Mouse (Mus musculus): Measurements from ENCODE around the gene Tmem208. TPM values are rescaled to one million over a fixed set of nuclear protein-coding genes. Genes with fewer than 3 reads are reported as not detected.
A peak's percentile ranks its signal among the peaks of the same experiment; 100 is the strongest.
"Not testable (repeated sequence)": the region's sequence is repeated elsewhere in the genome, so short reads cannot be mapped to it uniquely, and the experiment has no call there.

Tmem208 gene
- total RNA-seq (2014; fragmentation: Nextera tagmentation) (86.9 and 175 TPM in 2 replicates), total RNA-seq (2017) (46.9 and 64.6 TPM in 2 replicates)

DNA sequence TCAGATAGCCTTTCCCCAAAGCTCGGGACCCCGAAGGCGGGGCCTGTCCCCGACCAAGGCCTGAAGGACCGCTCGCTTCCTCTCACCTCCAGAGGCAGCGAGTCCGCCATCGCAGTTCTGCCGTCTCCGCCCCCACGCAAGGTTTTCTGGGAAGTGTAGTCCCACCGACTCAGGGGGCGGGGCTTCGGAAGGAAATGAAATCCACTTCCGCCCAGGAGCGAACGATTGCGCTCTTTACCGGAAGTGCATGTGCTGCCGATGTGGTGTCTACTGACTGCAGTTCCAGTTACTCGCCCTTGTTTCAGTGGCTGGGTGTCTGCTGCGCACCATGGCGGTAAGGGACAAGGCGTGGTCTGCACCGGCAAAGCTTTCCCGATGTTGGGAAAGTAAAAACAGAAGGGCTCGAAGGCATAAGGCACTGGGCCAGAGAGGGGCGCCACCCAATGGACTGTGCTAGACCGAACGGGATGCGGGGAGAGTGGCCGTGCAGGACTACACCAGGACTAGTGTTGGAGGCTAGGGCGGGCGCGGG lies at the start of gene Tmem208, which contains the start of gene Lrrc29:
Tmem208 (plus strand) TSS at position 214 of the 532 bp plus-strand sequence.
Lrrc29 (minus strand) TSS at position 138 of the 532 bp plus-strand sequence.
- peak; percentile 86 for ATAC-seq (replicated peaks; ENCODE audit: low FRiP score, low TSS enrichment, poor library complexity, severe bottlenecking)

DNA sequence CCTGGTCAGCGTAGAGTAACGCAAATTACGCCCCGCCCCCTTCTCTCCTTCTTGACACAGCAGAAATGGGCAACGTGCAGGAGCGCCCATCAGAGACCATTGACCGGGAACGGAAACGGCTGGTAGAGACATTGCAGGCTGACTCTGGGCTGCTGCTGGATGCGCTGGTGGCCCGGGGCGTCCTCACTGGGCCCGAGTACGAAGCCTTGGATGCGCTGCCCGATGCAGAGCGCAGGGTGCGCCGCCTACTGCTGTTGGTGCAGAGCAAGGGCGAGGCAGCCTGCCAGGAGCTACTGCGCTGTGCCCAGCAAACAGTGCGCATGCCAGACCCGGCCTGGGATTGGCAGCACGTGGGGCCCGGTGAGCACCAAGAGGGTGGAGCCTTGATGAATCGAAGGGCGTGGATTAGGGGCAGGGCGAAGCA lies 47.2 kb upstream of the Tmem208 start:
- peak; percentile 83 for ATAC-seq (replicated peaks; ENCODE audit: low FRiP score, low TSS enrichment, poor library complexity, severe bottlenecking)

DNA sequence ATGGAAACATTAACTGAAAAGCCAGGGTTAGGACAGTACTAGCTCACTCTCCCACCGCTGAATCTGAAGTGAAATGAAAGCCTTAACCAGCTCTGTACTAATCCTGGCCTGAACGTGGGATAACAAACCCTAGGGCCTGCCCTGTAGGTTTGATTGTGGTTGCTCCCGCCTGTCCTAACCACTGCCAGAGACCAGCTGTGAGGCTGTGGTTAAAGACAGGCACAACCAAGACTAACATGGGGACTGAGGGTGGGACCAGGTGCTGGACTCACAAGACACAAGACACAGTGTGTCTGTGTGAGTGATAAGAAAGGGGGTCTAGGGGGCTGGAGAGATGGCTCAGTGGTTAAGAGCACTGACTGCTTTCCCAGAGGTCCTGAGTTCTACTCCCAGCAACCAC lies 45.6 kb upstream of the Tmem208 start:
- ATAC-seq (replicated peaks; ENCODE audit: low FRiP score, low TSS enrichment, poor library complexity, severe bottlenecking), result no peak

DNA sequence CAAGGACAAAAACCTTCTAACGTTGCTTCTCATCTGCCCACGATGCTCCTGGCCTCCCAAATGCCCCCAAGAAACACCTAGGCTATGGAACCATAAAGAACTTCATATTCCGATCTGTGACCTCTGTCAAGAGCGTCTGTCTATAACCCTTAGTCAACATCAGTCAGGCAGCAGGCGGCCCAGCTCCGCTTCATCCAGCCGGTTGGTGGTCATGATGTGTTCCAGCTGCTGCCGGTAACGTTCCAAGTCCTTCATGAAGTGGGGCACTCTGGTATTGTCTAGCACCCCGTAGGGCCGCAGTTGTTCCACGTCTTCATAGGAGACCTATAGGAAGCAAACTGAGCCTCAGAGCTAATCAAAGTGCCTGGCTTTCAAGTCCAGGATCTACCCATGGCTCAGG lies 44.3 kb upstream of the Tmem208 start:
- ATAC-seq (replicated peaks; ENCODE audit: low FRiP score, low TSS enrichment, poor library complexity, severe bottlenecking), result no peak

DNA sequence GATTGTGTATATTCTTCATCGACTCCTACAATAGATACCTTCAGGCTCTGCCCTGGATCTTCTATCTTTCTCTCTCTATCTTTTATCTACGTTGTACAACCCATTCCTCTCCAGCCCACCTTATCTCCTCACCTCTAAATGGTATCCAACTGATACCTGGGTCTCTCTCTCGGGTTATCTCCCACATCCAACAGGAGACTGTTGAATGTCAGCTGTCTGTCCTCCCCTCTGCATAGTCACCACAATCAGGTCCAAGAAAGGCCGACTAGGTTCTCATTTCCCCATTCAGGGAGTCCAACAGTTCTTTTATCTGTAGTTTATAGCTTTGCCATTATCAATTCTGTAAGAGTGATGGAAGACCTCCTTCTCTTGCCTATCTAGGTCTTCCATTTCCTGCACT lies 43.9 kb upstream of the Tmem208 start:
- ATAC-seq (replicated peaks; ENCODE audit: low FRiP score, low TSS enrichment, poor library complexity, severe bottlenecking), result no peak

DNA sequence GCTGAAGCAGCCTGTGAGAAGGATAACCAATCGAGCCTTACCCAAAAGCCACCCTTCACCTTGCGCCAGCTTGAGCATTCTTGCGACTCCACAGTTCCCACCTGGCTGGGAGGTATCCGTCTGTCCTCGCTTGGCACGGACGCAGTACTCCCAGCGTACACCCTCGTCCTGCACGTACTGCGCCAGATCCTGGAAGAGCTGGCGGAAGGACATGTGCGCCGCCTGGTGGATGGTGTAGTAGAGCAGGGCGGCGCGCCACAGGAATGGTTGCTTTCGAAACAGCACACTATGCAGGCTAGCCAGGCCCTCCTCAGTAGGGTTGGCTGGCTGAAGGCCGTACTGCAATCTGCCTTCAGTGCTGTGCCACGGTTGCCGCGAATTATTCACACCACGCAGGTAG lies 43.1 kb upstream of the Tmem208 start:
- peak; percentile 35 for ATAC-seq (replicated peaks; ENCODE audit: low FRiP score, low TSS enrichment, poor library complexity, severe bottlenecking)

DNA sequence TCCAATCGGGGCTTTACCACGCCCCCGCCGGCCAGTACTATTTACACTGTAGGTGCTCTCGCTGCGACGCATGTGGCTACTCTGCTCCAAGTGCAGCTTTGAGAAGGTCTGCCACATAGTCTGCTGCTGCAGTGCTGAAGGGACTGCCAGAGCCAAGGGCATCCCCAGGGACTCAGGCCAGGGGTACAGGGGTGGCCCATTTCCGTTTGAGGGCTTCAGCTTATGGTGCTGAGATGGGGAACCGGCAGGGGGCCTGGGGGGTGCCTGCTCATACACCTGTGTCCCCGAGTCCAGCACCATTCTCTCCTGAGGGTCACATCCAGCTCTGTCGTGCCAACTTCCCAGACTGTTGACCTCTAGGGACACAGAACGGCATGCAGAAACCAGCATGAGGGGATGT lies 40.6 kb upstream of the Tmem208 start:
- ATAC-seq (replicated peaks; ENCODE audit: low FRiP score, low TSS enrichment, poor library complexity, severe bottlenecking), result no peak

DNA sequence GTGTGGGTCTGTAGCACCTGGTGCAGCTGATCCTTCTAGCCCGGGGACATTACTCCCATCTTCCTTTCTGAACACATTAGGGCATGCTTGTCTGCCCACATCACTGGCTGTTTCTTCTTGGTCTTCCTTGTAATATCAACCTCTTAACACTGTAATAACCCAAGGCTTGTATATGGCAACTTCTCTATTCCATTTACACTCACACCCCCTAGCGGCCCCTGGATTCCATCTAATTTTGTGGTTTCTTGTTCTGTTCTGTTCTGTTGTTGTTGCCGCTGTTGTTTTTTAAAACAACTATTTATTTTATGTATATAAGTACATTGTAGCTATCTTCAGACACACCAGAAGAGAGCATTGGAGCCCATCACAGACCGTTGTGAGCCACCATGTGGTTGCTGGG lies 39.2 kb upstream of the Tmem208 start:
- ATAC-seq (replicated peaks; ENCODE audit: low FRiP score, low TSS enrichment, poor library complexity, severe bottlenecking), result no peak

DNA sequence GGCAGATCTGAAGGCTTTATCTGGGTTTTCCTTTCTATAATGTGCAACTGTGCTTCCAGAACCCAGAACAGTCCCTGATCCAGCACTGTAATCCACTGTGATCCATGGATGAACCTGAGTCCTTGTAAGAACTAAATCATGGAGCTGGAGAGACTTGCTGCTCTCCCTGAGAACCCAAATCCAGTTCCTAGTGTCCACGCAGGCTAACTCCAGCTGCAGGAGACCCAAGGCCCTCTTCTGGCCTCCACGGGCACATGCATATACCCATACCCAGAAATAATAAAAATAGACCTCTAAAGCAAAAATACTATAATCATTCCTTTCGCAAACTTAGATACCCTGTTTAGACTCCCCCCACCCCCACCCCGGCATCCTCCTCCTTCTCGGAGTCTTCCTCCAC lies 37.9 kb upstream of the Tmem208 start:
- no peak for ATAC-seq (replicated peaks; ENCODE audit: low FRiP score, low TSS enrichment, poor library complexity, severe bottlenecking)

DNA sequence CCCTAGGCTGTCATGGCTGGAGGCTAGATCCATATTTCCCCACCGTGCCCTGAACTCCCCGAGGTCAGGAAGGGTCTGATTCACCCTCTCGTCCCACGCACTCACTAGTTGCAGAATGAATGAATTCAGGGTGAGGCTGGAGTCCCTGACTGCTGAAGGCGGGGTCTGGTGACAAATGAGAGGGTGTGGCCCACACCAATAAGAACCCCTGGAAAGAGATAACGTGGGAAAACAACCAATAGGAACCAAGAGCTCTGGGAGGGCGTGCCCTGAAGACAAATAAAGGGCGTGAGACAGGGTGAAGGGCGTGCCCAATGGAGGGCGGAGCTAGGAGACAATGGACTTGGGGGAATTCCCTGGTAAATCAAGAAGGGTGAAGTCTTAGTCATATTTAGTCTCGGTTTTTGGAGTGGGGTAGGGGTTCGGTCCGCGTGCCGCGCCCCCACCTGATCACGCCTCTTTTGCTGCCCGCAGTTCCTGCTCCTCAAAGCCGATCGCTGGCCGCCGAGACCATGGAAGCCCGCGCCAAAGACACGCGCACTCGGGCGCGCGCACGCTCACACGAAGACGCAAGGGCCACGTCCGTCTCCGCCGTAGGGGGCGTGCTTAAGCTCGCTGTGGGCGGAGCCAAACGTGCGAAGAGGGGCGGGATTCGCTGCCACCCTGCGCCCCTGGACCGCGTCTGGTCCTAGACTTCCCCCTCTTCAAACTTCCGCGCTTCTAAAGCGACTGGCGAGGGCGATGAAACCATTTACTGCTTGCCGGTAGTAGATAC lies 37.0 kb upstream of the Tmem208 start:
- peak; percentile 88 for ATAC-seq (replicated peaks; ENCODE audit: low FRiP score, low TSS enrichment, poor library complexity, severe bottlenecking)

DNA sequence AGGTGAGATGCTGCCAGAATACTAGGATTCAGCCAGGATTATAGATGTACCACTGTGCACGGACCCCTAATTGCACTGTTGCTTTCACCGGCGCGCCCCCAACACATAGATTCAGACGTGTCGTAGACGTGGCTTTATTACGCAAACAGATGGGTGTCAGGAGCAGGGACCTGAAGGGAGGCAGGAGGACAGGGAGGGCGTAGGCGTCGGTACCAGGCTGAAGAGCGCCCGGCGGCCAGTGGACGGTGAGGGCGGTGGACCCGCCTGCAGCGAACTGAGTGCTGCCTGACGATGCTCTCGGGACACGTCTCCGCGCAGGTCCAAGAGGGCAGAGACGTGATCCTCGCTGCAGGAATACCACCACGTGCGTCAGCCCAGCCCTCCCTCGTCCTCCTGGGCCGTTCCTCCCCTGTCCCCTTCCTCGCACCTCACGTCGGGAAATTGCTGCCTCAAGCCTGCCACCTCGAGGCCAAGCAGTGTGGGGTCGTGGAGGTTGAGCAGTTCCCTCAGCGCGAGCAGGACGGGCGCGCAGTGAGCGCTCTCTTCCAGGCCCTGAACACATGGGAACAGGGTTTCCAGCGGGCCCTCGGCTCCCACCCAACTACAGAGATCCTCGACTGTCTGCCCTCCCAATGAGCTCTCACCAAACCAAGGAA lies 36.2 kb upstream of the Tmem208 start, which contains the start of gene 4931428F04Rik:
4931428F04Rik (minus strand) TSS at position 60 of the 656 bp plus-strand sequence.
- peak; percentile 14 for ATAC-seq (replicated peaks; ENCODE audit: low FRiP score, low TSS enrichment, poor library complexity, severe bottlenecking)

DNA sequence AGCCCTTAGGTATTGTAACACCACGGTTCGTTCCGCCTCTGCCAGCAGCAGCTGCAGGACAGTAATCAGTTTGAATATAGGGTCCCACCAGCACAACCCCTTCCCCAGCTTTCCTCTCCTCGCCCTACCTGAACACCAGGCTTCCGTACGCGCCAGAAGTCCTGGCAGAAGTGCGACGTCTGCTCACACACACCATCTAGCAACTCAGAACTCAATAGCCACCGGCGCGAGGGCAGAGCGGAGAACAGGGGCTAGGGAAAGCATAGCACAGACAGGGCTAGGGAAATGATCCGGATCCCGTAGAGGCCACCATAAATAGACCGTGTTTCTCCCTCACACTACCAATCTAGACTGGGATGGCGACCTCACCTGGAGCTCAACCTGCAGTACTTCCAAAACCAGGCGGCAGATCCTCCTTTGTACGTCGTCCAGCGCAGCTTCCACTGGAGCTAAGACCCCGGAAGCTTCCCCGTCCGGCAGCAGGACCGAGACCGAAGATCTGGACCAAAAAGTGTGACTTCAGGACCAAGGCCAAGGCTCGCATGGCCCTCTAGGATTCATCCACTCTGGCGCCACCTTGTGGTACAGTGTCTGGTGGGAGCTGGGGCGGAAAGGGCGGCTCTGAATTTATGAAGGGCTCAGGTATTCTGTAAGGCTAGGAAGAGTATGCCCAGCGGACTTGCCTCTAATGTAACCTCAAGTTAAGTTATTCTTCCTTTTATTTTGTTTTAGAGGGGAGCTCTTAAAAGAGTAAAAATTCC lies 35.4 kb upstream of the Tmem208 start:
- peak; percentile 42 for ATAC-seq (replicated peaks; ENCODE audit: low FRiP score, low TSS enrichment, poor library complexity, severe bottlenecking)

DNA sequence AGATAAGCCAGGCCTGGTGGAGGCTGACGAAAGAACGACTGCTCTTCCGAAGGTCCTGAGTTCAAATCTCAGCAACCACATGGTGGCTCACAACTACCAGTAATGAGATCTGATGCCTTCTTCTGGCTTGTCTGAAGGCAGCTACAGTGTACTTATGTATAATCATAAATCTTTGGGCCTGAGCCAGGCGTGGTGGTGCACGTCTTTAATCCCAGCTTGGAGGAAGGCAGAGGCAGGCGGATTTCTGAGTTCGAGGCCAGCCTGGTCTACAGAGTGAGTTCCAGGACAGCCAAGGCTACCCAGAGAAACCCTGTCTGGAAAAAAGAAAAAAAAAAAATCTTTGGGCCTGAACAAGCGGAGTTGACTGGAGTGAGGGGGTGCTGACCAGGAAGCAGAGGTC lies 34.8 kb upstream of the Tmem208 start:
- ATAC-seq (replicated peaks; ENCODE audit: low FRiP score, low TSS enrichment, poor library complexity, severe bottlenecking), result not testable (repeated sequence)

DNA sequence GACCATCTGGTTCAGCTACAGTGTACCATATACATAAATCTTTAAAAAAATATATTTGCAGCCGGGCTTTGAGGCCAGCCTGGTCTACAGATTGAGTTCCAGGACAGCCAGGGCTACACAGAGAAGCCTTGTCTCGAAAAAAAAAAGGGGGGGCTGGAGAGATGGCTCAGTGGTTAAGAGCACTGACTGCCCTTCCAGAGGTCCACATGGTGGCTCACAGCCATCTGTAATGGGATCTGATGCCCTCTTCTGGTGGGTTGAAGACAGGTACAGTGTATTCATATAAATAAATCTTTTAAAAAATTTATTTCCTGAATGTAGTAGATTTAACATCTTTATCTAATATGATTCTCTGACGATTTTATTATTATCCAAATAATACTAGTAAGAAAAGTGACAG lies 34.4 kb upstream of the Tmem208 start:
- not testable (repeated sequence) for ATAC-seq (replicated peaks; ENCODE audit: low FRiP score, low TSS enrichment, poor library complexity, severe bottlenecking)

DNA sequence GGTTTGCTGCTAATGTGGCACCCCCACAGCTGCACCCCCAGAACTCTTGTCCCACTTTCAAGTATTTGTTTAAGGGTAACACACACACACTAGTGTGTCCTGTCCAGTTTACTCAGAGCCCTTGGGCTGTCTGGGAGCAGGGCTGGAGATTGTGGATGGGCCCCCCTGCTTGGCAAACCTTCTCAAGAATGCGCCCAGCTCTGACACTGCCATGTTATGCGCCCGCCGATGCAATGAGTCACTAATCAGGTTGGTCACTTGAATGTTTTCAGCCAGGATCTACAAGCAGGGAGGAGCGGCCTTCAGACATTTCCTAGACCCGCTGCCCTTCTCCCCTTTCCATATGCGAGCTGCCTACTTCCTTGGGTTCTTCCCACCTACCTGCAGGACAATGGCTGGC lies 33.7 kb upstream of the Tmem208 start:
- no peak for ATAC-seq (replicated peaks; ENCODE audit: low FRiP score, low TSS enrichment, poor library complexity, severe bottlenecking)

DNA sequence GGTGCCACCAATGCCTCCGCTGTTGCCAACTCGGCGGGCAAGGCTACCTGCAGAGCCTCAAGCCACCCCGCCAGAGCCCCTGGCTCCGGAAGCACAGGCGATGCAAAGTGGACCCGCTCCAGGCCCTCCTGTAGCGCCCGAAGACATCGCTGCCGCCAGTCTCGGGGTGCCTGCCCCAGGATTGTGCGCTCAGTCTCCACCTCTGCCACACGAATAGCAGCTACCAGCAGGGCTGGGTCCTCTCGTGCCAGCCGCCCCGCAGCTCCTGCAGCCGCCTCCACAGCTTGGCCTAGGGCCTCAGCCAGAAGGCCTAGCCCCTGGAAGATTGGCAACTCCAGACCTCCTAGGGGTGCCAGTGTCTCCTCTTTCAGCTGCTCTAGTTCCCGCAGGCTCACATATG lies 32.7 kb upstream of the Tmem208 start:
- ATAC-seq (replicated peaks; ENCODE audit: low FRiP score, low TSS enrichment, poor library complexity, severe bottlenecking), result no peak

DNA sequence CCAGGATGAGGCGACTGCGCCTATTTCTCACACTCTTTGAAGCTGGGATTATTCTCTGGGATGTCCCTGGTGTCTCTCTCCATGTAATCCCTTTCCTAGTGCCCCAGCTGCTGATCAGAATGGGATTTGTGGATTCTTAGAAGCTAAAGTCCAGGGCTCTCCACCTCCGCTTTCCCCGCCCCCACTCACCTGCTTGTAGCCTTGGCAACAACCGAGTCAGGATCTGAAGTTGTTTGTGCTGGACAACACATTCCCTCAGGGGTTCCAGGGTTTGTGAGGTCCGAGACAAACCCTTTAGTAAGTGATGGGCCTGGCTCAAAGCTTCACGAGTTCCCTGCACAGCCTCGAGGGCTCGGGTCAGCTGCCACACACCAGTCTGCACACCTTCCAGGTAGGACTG lies 31.4 kb upstream of the Tmem208 start:
- ATAC-seq (replicated peaks; ENCODE audit: low FRiP score, low TSS enrichment, poor library complexity, severe bottlenecking), result no peak

DNA sequence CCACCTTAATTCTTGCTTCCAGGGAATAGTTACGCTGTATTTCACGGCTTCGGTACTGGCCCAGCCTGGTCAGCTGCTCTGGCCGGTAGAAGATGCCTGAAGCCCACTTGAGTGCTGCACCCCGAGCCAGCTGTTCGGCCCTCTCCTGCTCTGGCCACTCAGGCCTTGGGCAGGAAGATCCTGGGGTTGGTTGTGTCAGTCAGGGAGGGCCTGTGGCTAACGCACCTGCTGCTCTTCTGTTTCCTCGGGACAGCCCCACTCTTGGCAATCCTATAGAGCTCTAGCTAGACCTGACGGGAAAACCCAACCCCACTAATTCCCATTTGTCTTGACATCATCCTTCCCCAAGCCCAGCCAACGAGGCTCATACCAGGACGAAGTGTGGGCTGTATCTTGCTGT lies 30.9 kb upstream of the Tmem208 start:
- no peak for ATAC-seq (replicated peaks; ENCODE audit: low FRiP score, low TSS enrichment, poor library complexity, severe bottlenecking)

DNA sequence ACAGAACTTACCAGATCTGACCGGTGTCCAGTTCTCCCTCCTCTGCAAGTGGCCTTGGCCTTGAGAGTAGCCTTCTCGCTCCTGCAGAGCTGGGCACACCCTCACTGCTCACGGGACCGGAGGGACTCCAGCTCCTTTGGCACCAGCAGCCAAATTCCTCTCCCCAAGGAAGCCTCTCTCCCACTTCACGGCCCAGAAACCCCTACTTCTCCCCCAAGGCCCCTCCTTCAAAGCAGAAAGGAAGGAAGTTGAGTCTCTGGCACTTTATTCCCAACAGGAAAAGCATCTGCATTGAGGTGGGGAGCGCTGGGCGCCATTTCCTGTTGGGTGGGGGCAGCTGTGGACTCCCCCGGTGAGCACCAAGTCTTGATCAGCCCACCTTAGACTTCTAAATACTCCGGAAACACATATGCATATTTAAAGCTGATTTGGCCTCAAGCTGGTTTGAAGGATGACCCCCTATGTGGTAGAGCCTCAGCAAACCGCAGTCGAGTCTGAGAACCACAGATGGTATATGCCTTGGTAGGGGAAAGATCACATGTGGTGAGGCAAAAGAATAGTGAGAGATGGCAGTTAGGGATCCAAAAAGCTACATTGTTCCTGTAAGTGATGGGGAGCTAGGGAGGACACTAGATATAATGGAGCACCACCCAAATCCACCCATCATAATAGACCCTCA lies 30.1 kb upstream of the Tmem208 start, which contains the start of gene Exoc3l:
Exoc3l (minus strand) TSS at position 207 of the 679 bp plus-strand sequence.
- ATAC-seq (replicated peaks; ENCODE audit: low FRiP score, low TSS enrichment, poor library complexity, severe bottlenecking), result no peak

Data from megakaryocyte-erythroid progenitor cell, adult 5-6 weeks (primary cell).